In the genomic region with DNA sequence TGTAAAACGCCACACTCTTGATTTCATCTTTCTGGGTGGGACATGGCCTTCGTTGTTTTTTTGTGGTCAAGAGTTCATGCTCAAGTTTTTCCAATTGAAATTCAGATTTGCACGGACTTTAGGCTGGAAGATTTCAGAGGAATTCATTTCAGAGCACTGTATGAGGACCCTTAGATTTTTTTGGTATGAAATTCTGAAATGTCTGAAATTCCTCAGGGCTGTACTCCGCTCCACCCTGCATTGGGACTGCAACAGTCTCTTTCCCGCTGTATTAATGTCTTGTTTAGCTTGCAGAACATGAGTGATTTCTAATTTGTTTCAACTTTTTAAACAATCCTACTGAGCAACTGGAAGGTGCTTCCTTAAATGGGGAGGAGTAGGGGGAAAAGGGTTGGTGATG, we compare ENCODE assay signal across 25 mouse cellular contexts.
"Had no signal": no experiment of that assay in that cellular context is flagged by ENCODE, and none has a peak within 500 bp of the region (broad histone marks: within the 10 kb centered on the region; RNA-seq: fewer than 3 reads in every experiment).

No protein-coding gene starts in this region.

- H3K9me3 ChIP-seq: heart, embryonic 10.5 days; heart, embryonic 12.5 days; hindbrain, embryonic 10.5 days; hindbrain, embryonic 12.5 days; intestine, embryonic 15.5 days; limb, embryonic 10.5 days; limb, embryonic 12.5 days had no signal

- H3K4me3 ChIP-seq: gastrocnemius, adult 2 months; heart, embryonic 10.5 days; heart, embryonic 12.5 days; hindbrain, embryonic 10.5 days; hindbrain, embryonic 12.5 days; intestine, embryonic 15.5 days; layer of hippocampus, adult 2 months; left cerebral cortex, adult 2 months; limb, embryonic 10.5 days; limb, embryonic 12.5 days had no signal

- H3K9ac ChIP-seq: heart, embryonic 12.5 days; hindbrain, embryonic 12.5 days; hindbrain, embryonic 14.5 days; intestine, embryonic 15.5 days; limb, embryonic 12.5 days had no signal

- ATAC-seq: hindbrain, embryonic 16.5 days; inflammation-experienced regulatory T-cells, adult 6 months; intestine, embryonic 15.5 days; intestine, postnatal 0 days had no signal

- H3K36me3 ChIP-seq: heart, embryonic 10.5 days; heart, embryonic 12.5 days; hindbrain, embryonic 10.5 days; hindbrain, embryonic 12.5 days; intestine, embryonic 15.5 days; limb, embryonic 10.5 days; limb, embryonic 12.5 days had no signal

- DNase-seq: gastrocnemius, adult 2 months; gastrocnemius, postnatal 10 days; gastrocnemius, postnatal 25 days; heart, adult 18-20 months; heart, postnatal 10 days; heart, postnatal 4 days; kidney, adult 18-20 months; kidney, adult 8-10 months; kidney, postnatal 10 days; kidney, postnatal 25 days; kidney, postnatal 4 days; liver had no signal

- H3K4me2 ChIP-seq: heart, embryonic 12.5 days; hindbrain, embryonic 12.5 days; hindbrain, embryonic 14.5 days; intestine, embryonic 15.5 days; limb, embryonic 12.5 days had no signal

- H3K27ac ChIP-seq: gastrocnemius, adult 2 months; heart, embryonic 10.5 days; hindbrain, embryonic 10.5 days; hindbrain, embryonic 12.5 days; hindbrain, embryonic 14.5 days; intestine, embryonic 15.5 days; layer of hippocampus, adult 2 months; left cerebral cortex, adult 2 months; limb, embryonic 10.5 days; limb, embryonic 12.5 days had no signal

- H3K27me3 ChIP-seq: heart, embryonic 12.5 days; hindbrain, embryonic 12.5 days; intestine, embryonic 15.5 days; limb, embryonic 12.5 days had no signal

- H3K4me1 ChIP-seq: heart, embryonic 10.5 days; heart, embryonic 12.5 days; hindbrain, embryonic 10.5 days; hindbrain, embryonic 12.5 days; intestine, embryonic 15.5 days; limb, embryonic 10.5 days; limb, embryonic 12.5 days had no signal
